Mouse (Mus musculus) inflammation-experienced regulatory T-cells (primary cell): ENCODE results near the gene Ky. TPM values are rescaled to one million over a fixed set of nuclear protein-coding genes. Genes with fewer than 3 reads are reported as not detected.

Source experiments
- polyA plus RNA-seq, 2 experiments: library from polyadenylated mRNA; unstranded; fragments of 100-300 nt; shearing (Covaris generic); gene quantifications; one replicate each; pipeline ENCODE4 v1.2.1; 2017

Ky gene
- polyA plus RNA-seq, result 1 to 10 TPM in 1 of 2 experiments, under 1 TPM in 1; 0.44 to 1.2 TPM

GRCm38 (mm10) chr9:102505700-102506585, at the start of gene Ky:
Gene Ky, plus strand, starts transcription at chr9:102505750.

Other genes starting within 250 kb of the Ky start
- gene Ephb1, start 151.1 kb upstream of the Ky start, polyA plus RNA-seq, result 1 to 10 TPM in 1 of 2 experiments, under 1 TPM in 1; 0.64 to 2.1 TPM
- gene Anapc13, start 120.5 kb downstream of the Ky start, polyA plus RNA-seq, result 10 to 100 TPM; 86.5 to 89.2 TPM
- gene Cep63, start 120.8 kb downstream of the Ky start, polyA plus RNA-seq, result 10 to 100 TPM; 49.9 to 56.1 TPM
- gene Amotl2, start 210.9 kb downstream of the Ky start, polyA plus RNA-seq, result under 1 TPM; 0.18 to 0.80 TPM